Mouse (Mus musculus) heart, embryonic 15.5 days (tissue): ENCODE results near the gene Thsd1. TPM values are rescaled to one million over a fixed set of nuclear protein-coding genes. Genes with fewer than 3 reads are reported as not detected.

ENCODE experiments used
- ATAC-seq: fragments of 200-750 bp; cut with Nextera tagmentation; replicated peaks from 2 replicates; pipeline ENCODE4 v1.8.0; 2017; ENCODE audit warnings: low read depth, moderate TSS enrichment; ENCODE audit not compliant: insufficient number of reproducible peaks, insufficient read depth, low FRiP score
- H3K27ac ChIP-seq: fragments of 300-500 bp; sonication (generic); 2 replicates; pipeline ENCODE4 v1.5.1; 2015; ENCODE audit warnings: mild to moderate bottlenecking, inconsistent platforms
- H3K27me3 ChIP-seq: fragments of 300-500 bp; sonication (generic); 2 replicates; pipeline ENCODE4 v1.6.1; 2015; ENCODE audit warnings: inconsistent platforms
- H3K36me3 ChIP-seq: fragments of 300-500 bp; sonication (generic); 2 replicates; pipeline ENCODE4 v1.6.1; 2015; ENCODE audit warnings: mild to moderate bottlenecking, inconsistent platforms
- H3K4me1 ChIP-seq: fragments of 300-500 bp; sonication (generic); replicated peaks from 2 replicates; pipeline ENCODE4 v1.6.1; 2015; ENCODE audit warnings: inconsistent platforms
- H3K4me2 ChIP-seq: fragments of 300-500 bp; sonication (generic); 2 replicates; pipeline ENCODE4 v1.6.1; 2015; ENCODE audit warnings: inconsistent platforms, mild to moderate bottlenecking, moderate library complexity
- H3K4me3 ChIP-seq: fragments of 300-500 bp; sonication (generic); 2 replicates; pipeline ENCODE4 v1.5.1; 2015; ENCODE audit warnings: mild to moderate bottlenecking, inconsistent platforms
- H3K9ac ChIP-seq: fragments of 300-500 bp; sonication (generic); 2 replicates; pipeline ENCODE4 v1.6.1; 2015; ENCODE audit warnings: mild to moderate bottlenecking, inconsistent platforms
- H3K9me3 ChIP-seq: fragments of 300-500 bp; sonication (generic); replicated peaks from 2 replicates; pipeline ENCODE4 v1.6.1; 2016; ENCODE audit warnings: inconsistent platforms
- WGBS: fragments of 180-500 bp; shearing (Covaris S2); methylation state at CpG from one replicate; pipeline ENCODE4 v1.1.7; 2015; ENCODE audit warnings: mixed read lengths; 5-methylcytosine and 5-hydroxymethylcytosine counted together
- polyA plus RNA-seq: library from polyadenylated mRNA; unstranded; fragments of >200 nt; fragmentation: Nextera tagmentation; extraction: Ambion mirVana; gene quantifications from 2 replicates; pipeline ENCODE4 v1.2.1, GENCODE M21; 2015

The Thsd1 gene
- polyA plus RNA-seq, 1 experiment from 2014 or later = 13.2 TPM

- peak overlapping the region; percentile 63 for H3K27ac ChIP-seq
- WGBS = 53% methylated on average over 8 of the region's 8 CpGs
- no peak overlapping the region for H3K9ac ChIP-seq
- H3K4me2 ChIP-seq = peak overlapping the region; percentile 92
- peaks cover 9% of the 10 kb centered on the region; the same call in 1 of the 2 replicates for H3K36me3 ChIP-seq
- no peak for ATAC-seq
- H3K9me3 ChIP-seq = no peaks in the 10 kb centered on the region
- no peaks in the 10 kb centered on the region for H3K27me3 ChIP-seq
- peaks cover 8% of the 10 kb centered on the region for H3K4me1 ChIP-seq
- no peak overlapping the region for H3K4me3 ChIP-seq
These were observed 752 bp upstream of the Thsd1 start for GRCm38 (mm10) chr8:22226361-22226760.

DNA sequence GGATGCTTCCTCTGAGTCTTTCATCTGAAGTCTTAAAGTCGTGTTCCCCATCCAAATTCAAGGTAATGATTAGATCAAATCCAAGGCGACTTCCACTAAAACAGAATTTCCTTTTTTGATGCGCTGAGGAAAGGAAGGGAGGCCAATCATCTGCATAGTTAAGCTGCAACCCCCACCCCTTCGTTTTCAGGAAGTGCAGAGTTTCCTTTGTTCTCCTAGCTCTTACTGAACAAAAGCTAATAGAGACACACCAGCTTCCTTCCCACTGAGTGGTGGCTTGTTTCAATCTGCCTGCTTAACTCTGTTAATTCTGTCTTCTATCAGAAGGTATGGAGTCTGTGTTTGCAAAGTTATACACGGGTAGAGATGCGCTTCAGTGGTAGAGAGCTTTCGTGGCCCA lies 1.5 kb downstream of the Thsd1 start:
- 45% methylated on average over 7 of the region's 7 CpGs for WGBS
- peak overlapping the region; percentile 63 for H3K4me3 ChIP-seq
- 0 out of 2 replicates have a peak overlapping the region, but pooled peaks have one; percentile 3 for H3K9ac ChIP-seq

DNA sequence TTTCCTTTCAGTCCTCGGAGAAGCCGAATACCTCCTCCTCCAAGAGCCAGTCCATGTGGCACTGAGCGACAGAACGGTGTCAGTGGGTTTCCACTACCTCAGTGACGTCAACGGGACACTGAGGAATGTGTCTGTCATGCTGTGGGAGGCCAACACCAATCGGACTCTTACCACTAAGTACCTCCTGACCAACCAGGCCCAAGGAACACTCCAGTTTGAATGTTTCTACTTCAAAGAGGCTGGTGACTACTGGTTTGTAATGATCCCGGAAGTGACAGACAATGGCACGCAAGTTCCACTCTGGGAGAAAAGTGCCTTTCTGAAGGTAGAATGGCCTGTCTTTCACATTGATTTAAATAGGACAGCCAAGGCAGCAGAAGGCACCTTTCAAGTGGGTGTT lies 15.9 kb downstream of the Thsd1 start:
- Histone ChIP-seq H3K4me2 (no peak overlapping the region), H3K4me3 (no peak overlapping the region), H3K27ac (no peak overlapping the region), H3K9me3 (no peaks in the 10 kb centered on the region), H3K4me1 (no peaks in the 10 kb centered on the region), H3K27me3 (no peaks in the 10 kb centered on the region), H3K9ac (no peak overlapping the region), H3K36me3 (no peaks in the 10 kb centered on the region)
- 81% methylated on average over 9 of the region's 9 CpGs for WGBS
- ATAC-seq = no peak

More for the DNA sequence above, 1.5 kb downstream of the Thsd1 start:
- H3K36me3 ChIP-seq = no peaks in the 10 kb centered on the region; the same call in 1 of the 2 replicates
- H3K4me1 ChIP-seq = peaks cover 8% of the 10 kb centered on the region
- H3K27ac ChIP-seq = peak overlapping the region; percentile 67
- 0 out of 2 replicates have a peak, but pooled peaks have one; percentile 23 for ATAC-seq
- H3K4me2 ChIP-seq = peak overlapping the region; percentile 92
- H3K27me3 ChIP-seq = no peaks in the 10 kb centered on the region
- H3K9me3 ChIP-seq = no peaks in the 10 kb centered on the region

DNA sequence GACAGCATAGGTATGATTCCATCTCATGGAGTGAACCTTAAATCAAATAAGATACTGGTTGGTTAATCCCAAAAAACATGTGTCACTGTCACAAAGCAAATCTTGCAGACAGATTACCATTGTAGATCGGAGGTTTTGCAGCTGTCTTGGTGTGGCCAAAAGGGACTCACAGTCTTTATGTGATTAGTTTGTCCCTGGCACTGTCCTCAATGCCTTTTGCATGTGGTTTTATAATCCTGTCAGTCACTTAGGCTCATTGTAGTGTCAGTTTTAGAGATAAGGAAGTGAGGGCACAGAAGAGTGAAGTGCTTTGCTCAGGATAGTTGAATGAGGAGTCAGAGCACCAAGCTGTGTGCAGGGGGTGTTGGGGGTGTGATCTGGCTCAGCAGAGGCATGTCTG lies 18.6 kb downstream of the Thsd1 start:
- WGBS = 68% methylated on average over 1 of the region's 1 CpGs
- ATAC-seq = no peak
- no peaks in the 10 kb centered on the region for H3K9me3 ChIP-seq
- H3K4me1 ChIP-seq = no peaks in the 10 kb centered on the region
- no peak overlapping the region for H3K4me3 ChIP-seq
- H3K4me2 ChIP-seq = no peak overlapping the region
- no peak overlapping the region for H3K27ac ChIP-seq
- H3K27me3 ChIP-seq = no peaks in the 10 kb centered on the region
- H3K36me3 ChIP-seq = no peaks in the 10 kb centered on the region
- H3K9ac ChIP-seq = no peak overlapping the region

- 83% methylated on average over 12 of the region's 12 CpGs for WGBS
- H3K9me3 ChIP-seq = no peaks in the 10 kb centered on the region
- H3K4me2 ChIP-seq = no peak overlapping the region
- no peak for ATAC-seq
- no peaks in the 10 kb centered on the region for H3K27me3 ChIP-seq
- H3K9ac ChIP-seq = no peak overlapping the region
- no peak overlapping the region for H3K27ac ChIP-seq
- H3K4me1 ChIP-seq = no peaks in the 10 kb centered on the region
- no peak overlapping the region for H3K4me3 ChIP-seq
- H3K36me3 ChIP-seq = no peaks in the 10 kb centered on the region
These were observed 20.8 kb downstream of the Thsd1 start for GRCm38 (mm10) chr8:22247956-22248355.

GRCm38 (mm10) chr8:22249080-22249479 lies 22.0 kb downstream of the Thsd1 start:
- H3K9me3 ChIP-seq = no peaks in the 10 kb centered on the region
- no peak overlapping the region for H3K4me2 ChIP-seq
- 73% methylated on average over 9 of the region's 9 CpGs for WGBS
- no peaks in the 10 kb centered on the region for H3K27me3 ChIP-seq
- ATAC-seq = no peak
- no peaks in the 10 kb centered on the region for H3K36me3 ChIP-seq
- no peak overlapping the region for H3K4me3 ChIP-seq
- H3K4me1 ChIP-seq = no peaks in the 10 kb centered on the region
- H3K9ac ChIP-seq = no peak overlapping the region
- H3K27ac ChIP-seq = no peak overlapping the region

GRCm38 (mm10) chr8:22258946-22259450 lies 31.9 kb downstream of the Thsd1 start:
- WGBS = 80% methylated on average over 18 of the region's 18 CpGs
- Histone ChIP-seq H3K27ac (no peak overlapping the region), H3K27me3 (no peaks in the 10 kb centered on the region), H3K36me3 (no peaks in the 10 kb centered on the region), H3K9ac (no peak overlapping the region), H3K9me3 (no peaks in the 10 kb centered on the region), H3K4me2 (no peak overlapping the region), H3K4me3 (no peak overlapping the region), H3K4me1 (peaks cover 14% of the 10 kb centered on the region)
- ATAC-seq = no peak

GRCm38 (mm10) chr8:22259531-22259930 lies 32.4 kb downstream of the Thsd1 start:
- Histone ChIP-seq H3K9me3 (no peaks in the 10 kb centered on the region), H3K27me3 (no peaks in the 10 kb centered on the region), H3K36me3 (no peaks in the 10 kb centered on the region), H3K27ac (0 out of 2 replicates have a peak overlapping the region, but pooled peaks have one; percentile 9), H3K9ac (no peak overlapping the region), H3K4me3 (no peak overlapping the region), H3K4me2 (no peak overlapping the region), H3K4me1 (peaks cover 14% of the 10 kb centered on the region)
- WGBS = 76% methylated on average over 12 of the region's 12 CpGs
- no peak for ATAC-seq

DNA sequence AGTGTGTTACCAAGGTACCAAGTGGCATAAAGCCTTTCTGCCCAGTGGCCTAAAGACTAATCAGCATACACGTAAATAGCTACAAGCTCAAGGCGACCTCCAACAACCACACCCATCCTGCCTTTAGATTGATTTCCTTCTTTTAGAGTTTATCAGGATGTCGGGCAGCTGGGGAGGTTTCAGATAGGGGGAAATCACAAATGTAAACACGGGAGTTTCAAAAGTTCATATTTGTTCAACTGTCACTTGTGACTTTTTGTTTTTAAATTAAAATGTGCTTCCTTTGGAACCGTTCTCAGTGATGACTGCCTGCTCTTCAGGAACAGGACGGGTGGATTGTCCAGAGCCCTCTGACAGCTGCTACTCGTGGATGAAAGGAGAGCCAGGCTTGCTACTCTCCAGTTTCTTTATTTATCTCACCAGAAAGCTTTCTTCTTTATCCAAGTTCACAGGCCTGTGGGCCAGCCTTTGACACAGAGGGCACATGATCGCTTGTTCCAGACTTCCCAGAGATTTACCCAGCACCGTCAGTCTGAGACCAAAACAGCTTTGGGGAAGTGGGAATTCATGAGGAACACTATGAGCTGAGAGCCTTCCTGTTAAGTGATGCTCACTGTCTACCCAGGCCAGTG lies 33.1 kb downstream of the Thsd1 start:
- peaks cover 14% of the 10 kb centered on the region for H3K4me1 ChIP-seq
- 19% methylated on average over 9 of the region's 9 CpGs for WGBS
- H3K4me2 ChIP-seq = no peak overlapping the region
- H3K4me3 ChIP-seq = no peak overlapping the region
- H3K9ac ChIP-seq = no peak overlapping the region
- H3K9me3 ChIP-seq = no peaks in the 10 kb centered on the region
- H3K36me3 ChIP-seq = no peaks in the 10 kb centered on the region
- H3K27me3 ChIP-seq = no peaks in the 10 kb centered on the region
- 0 out of 2 replicates have a peak, but pooled peaks have one; percentile 25 for ATAC-seq
- H3K27ac ChIP-seq = peak overlapping the region; percentile 32; the same call in 1 of the 2 replicates

DNA sequence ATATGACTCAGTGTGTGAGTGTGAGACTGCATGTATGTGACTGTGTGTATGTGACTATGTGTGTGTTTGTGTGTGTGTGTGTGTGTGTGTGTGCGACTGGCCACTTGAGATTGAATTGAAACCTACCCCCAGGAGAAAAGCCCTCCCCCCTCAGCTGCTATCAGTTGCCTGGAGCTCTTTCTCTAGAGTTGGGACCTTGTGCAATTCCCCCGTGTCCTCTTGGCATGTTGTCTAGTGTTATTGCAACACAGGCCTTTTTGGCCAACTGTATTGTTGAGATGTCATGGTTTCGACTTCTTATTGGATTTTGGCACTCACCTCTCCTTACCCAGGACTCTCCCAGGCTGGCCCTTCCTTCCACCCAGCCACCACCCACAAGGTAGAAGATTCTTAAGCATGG lies 35.2 kb downstream of the Thsd1 start:
- Histone ChIP-seq H3K36me3 (no peaks in the 10 kb centered on the region), H3K9me3 (no peaks in the 10 kb centered on the region), H3K27me3 (no peaks in the 10 kb centered on the region), H3K4me1 (peaks cover 10% of the 10 kb centered on the region), H3K4me2 (no peak overlapping the region), H3K27ac (no peak overlapping the region), H3K9ac (no peak overlapping the region), H3K4me3 (no peak overlapping the region)
- ATAC-seq = no peak
- WGBS = 80% methylated on average over 3 of the region's 3 CpGs

GRCm38 (mm10) chr8:22264292-22264691 lies 37.2 kb downstream of the Thsd1 start:
- H3K27me3 ChIP-seq = no peaks in the 10 kb centered on the region
- H3K4me3 ChIP-seq = no peak overlapping the region
- 73% methylated on average over 6 of the region's 6 CpGs for WGBS
- no peak for ATAC-seq
- H3K4me2 ChIP-seq = no peak overlapping the region
- H3K9ac ChIP-seq = no peak overlapping the region
- H3K36me3 ChIP-seq = no peaks in the 10 kb centered on the region
- no peak overlapping the region for H3K27ac ChIP-seq
- peaks cover 10% of the 10 kb centered on the region for H3K4me1 ChIP-seq
- no peaks in the 10 kb centered on the region for H3K9me3 ChIP-seq

GRCm38 (mm10) chr8:22264787-22265186 lies 37.7 kb downstream of the Thsd1 start:
- no peak for ATAC-seq
- no peak overlapping the region for H3K4me3 ChIP-seq
- 76% methylated on average over 6 of the region's 6 CpGs for WGBS

More at GRCm38 (mm10) chr8:22264787-22265186, 37.7 kb downstream of the Thsd1 start:
- H3K36me3 ChIP-seq = no peaks in the 10 kb centered on the region
- no peak overlapping the region for H3K9ac ChIP-seq
- H3K27me3 ChIP-seq = no peaks in the 10 kb centered on the region
- H3K9me3 ChIP-seq = no peaks in the 10 kb centered on the region
- H3K4me2 ChIP-seq = no peak overlapping the region
- no peak overlapping the region for H3K27ac ChIP-seq
- H3K4me1 ChIP-seq = peaks cover 9% of the 10 kb centered on the region
